Mouse (Mus musculus) liver, adult 2 months (tissue): ENCODE measurements around the gene Olfr330. TPM values are rescaled to one million over a fixed set of nuclear protein-coding genes. Genes with fewer than 3 reads are reported as not detected.
"Not testable (repeated sequence)": the region's sequence is repeated elsewhere in the genome, so short reads cannot be mapped to it uniquely, and the experiment has no call there.

Experiments used
- DNase-seq: peaks from one replicate; pipeline ENCODE4 v3.0.0-alpha.2; 2011; ENCODE audit warnings: low read depth, low spot score; ENCODE audit errors: extremely low read depth
- H3K27ac ChIP-seq: fragments of 200-500 bp; replicated peaks from 2 replicates; pipeline ENCODE4 v1.5.1; 2012; ENCODE audit warnings: low read depth, mild to moderate bottlenecking, control low read depth, inconsistent platforms, low read length; ENCODE audit not compliant: insufficient read depth
- H3K27me3 ChIP-seq: fragments of 200-500 bp; 2 replicates; pipeline ENCODE4 v1.6.1; 2012; ENCODE audit warnings: mild to moderate bottlenecking, moderate library complexity, low read length, inconsistent platforms; ENCODE audit not compliant: control insufficient read depth, insufficient read depth
- H3K36me3 ChIP-seq: fragments of 200-500 bp; 2 replicates; pipeline ENCODE4 v1.6.1; 2012; ENCODE audit warnings: low read length, inconsistent platforms; ENCODE audit not compliant: control insufficient read depth, insufficient read depth
- H3K4me1 ChIP-seq: fragments of 200-500 bp; 2 replicates; pipeline ENCODE4 v1.6.1; 2011; ENCODE audit warnings: low read length; ENCODE audit not compliant: control insufficient read depth, insufficient read depth
- H3K4me3 ChIP-seq: fragments of 200-500 bp; 2 replicates; pipeline ENCODE4 v1.5.1; 2011; ENCODE audit warnings: low read depth, mild to moderate bottlenecking, control low read depth, low read length, moderate library complexity; ENCODE audit not compliant: insufficient read depth
- H3K79me2 ChIP-seq: fragments of 200-500 bp; 2 replicates; pipeline ENCODE4 v1.6.1; 2012; ENCODE audit warnings: inconsistent platforms, mild to moderate bottlenecking, low read length, moderate library complexity; ENCODE audit not compliant: control insufficient read depth, insufficient read depth
- H3K9ac ChIP-seq: fragments of 200-500 bp; 2 replicates; pipeline ENCODE4 v1.6.1; 2012; ENCODE audit warnings: low read depth, mild to moderate bottlenecking, control low read depth, inconsistent platforms, low read length
- CTCF ChIP-seq: fragments of 200-500 bp; IDR thresholded peaks from 2 replicates; pipeline ENCODE4 v1.5.1; 2011; ENCODE audit warnings: low read depth, low read length, control low read depth
- POLR2A ChIP-seq: fragments of 200-500 bp; IDR thresholded peaks from 2 replicates; pipeline ENCODE4 v1.6.1; 2011; ENCODE audit warnings: low read length, control low read depth; ENCODE audit not compliant: insufficient read depth; ENCODE audit errors: extremely low read depth
- WGBS: fragments of 180-500 bp; shearing (Covaris S2); methylation state at CpG from one replicate; pipeline ENCODE4 v1.1.7; 2018; 5-methylcytosine and 5-hydroxymethylcytosine counted together
- polyA plus RNA-seq: library from polyadenylated mRNA; depleted of rRNA; stranded (reverse); fragments of >200 nt; gene quantifications from 2 replicates; pipeline ENCODE4 v1.2.3, GENCODE M21; 2012; rRNA removed
- total RNA-seq: library from RNA; depleted of rRNA; stranded (reverse); fragments of >200 nt; gene quantifications from 2 replicates; pipeline ENCODE4 v1.2.3, GENCODE M21; 2014; rRNA removed

The Olfr330 gene
- total and polyA plus RNA-seq, 2 experiments = not detected

DNA sequence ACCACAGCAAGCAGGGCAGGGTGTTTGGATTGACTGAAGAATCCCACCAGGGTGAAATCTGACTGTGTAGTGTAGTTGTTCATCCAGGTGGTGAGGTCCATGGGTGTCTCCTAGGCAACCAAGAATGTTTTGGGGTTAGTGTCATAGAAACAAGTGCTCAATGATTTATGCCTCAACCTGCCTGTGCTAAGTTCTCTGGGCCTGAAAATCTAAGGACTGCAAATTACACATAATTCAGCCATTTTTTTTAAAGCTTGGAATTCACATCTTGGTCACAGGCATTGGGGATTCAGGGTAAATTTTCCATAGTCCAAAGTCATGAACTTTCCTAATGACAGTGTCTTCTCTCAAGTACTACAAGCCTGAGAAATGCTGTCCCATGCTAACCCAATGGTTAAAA lies 32.2 kb downstream of the Olfr330 start, which contains the start of gene Olfr331:
TSS of gene Olfr331 (minus strand) at position 101 of the 400 bp plus-strand sequence.
- H3K9ac ChIP-seq, H3K4me1 ChIP-seq, H3K79me2 ChIP-seq, H3K36me3 ChIP-seq, H3K27ac ChIP-seq, H3K27me3 ChIP-seq, DNase-seq, H3K4me3 ChIP-seq: not testable (repeated sequence)

DNA sequence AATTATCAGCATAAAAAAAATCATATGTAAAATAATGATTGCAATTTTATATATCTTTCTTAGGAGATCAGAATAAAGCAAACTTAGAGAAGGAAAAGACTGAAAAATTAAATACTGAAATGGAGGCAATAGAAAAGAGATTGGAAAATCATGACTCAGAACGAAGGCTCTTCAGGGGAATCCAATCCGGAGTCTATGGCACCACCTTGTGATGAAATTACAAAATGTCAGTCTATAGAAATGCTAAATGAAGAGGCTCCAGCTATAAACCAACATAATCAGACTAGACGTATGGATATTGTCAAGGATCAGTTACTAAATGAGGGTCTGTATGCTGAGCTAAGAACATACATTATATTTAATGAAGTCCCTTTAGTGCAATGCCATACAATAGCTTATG lies 35.3 kb downstream of the Olfr330 start:
- H3K27me3 ChIP-seq = no peaks in the 10 kb centered on the region
- H3K27ac ChIP-seq = no peak overlapping the region
- DNase-seq = no peak
- H3K4me3 ChIP-seq = no peak overlapping the region
- no peaks in the 10 kb centered on the region for H3K4me1 ChIP-seq
- TF ChIP-seq POLR2A = no peak
- TF ChIP-seq CTCF = no peak
- no peak overlapping the region for H3K9ac ChIP-seq
- WGBS = 51% methylated on average over 3 of the region's 3 CpGs
- H3K36me3 ChIP-seq = no peaks in the 10 kb centered on the region
- H3K79me2 ChIP-seq = no peaks in the 10 kb centered on the region

DNA sequence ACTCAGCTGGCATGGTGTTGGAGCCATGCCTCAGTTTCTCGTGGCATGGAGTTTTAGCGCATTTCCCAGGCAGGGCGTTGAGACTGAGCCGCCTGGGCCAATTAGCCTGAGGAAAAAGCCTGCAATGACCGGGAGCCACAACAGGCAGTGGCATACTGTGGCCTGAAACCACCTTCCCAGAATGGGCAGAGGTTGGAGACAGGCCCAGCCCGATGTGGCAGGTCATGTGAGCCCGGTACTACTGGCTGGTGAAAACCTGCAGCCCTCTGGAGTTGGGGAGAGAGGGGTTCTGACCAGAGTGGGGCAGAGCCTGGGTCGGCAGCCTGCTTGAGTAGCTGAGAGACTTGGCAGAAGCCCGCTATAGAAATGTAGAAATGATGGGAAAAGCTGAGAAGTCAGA lies 35.9 kb downstream of the Olfr330 start:
- no peaks in the 10 kb centered on the region for H3K27me3 ChIP-seq

DNA sequence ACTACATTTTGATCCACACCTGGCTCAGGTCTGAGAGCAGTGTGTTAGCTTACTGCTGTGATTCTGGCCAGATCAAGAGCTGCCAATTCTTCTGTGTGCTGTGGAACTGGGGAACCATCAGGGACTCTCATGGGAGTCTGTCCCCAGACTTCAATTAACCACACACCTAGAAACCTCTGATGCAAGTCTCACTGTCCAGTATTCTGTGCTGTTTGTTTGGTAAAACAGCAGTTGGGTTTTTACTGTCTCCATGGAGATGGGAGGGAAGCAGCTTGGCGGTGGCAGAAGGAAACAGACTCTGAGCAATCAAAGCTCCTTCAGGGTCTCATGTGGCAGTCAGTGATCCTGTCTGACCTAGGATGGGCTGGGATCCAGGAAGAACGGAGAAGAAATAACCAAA lies 42.2 kb downstream of the Olfr330 start, which contains the start of gene Olfr332:
TSS of gene Olfr332 (minus strand) at position 101 of the 400 bp plus-strand sequence.
- Histone ChIP-seq H3K36me3 (no peaks in the 10 kb centered on the region), H3K79me2 (no peaks in the 10 kb centered on the region), H3K9ac (no peak within 1 kb of the TSS), H3K4me3 (no peak within 1 kb of the TSS), H3K27me3 (peaks cover 2% of the 10 kb centered on the region; the same call in 1 of the 2 replicates), H3K27ac (no peak within 1 kb of the TSS), H3K4me1 (no peaks in the 10 kb centered on the region)
- no peak for DNase-seq
- 83% methylated on average over 2 of the region's 2 CpGs for WGBS
- TF ChIP-seq POLR2A (no peak), CTCF (no peak)

More for the DNA sequence above, 35.9 kb downstream of the Olfr330 start:
- no peak overlapping the region for H3K4me3 ChIP-seq
- TF ChIP-seq CTCF = no peak
- TF ChIP-seq POLR2A = no peak
- no peak for DNase-seq
- no peaks in the 10 kb centered on the region for H3K36me3 ChIP-seq
- H3K4me1 ChIP-seq = no peaks in the 10 kb centered on the region
- 87% methylated on average over 9 of the region's 9 CpGs for WGBS
- H3K9ac ChIP-seq = no peak overlapping the region
- H3K79me2 ChIP-seq = no peaks in the 10 kb centered on the region
- no peak overlapping the region for H3K27ac ChIP-seq

Other genes starting within 250 kb of the Olfr330 start
- 2.3 and 3.0 TPM in 2 replicates for gene Zfp692, start 227.8 kb downstream of the Olfr330 start, total RNA-seq
- gene Zfp692, start 227.8 kb downstream of the Olfr330 start, polyA plus RNA-seq = 5.9 and 8.9 TPM in 2 replicates
- gene Zfp672, start 204.5 kb downstream of the Olfr330 start, total RNA-seq = 20.7 and 23.8 TPM in 2 replicates
- 14.9 and 18.6 TPM in 2 replicates for gene Zfp672, start 204.5 kb downstream of the Olfr330 start, polyA plus RNA-seq
- 8.9 and 10.3 TPM in 2 replicates for gene Sh3bp5l, start 204.1 kb downstream of the Olfr330 start, total RNA-seq
- 15.8 and 19.6 TPM in 2 replicates for gene Sh3bp5l, start 204.1 kb downstream of the Olfr330 start, polyA plus RNA-seq
- gene Lypd8, start 155.8 kb downstream of the Olfr330 start, total RNA-seq = not detected in 2 replicates
- 2.6 and 4.0 TPM in 2 replicates for gene Lypd8, start 155.8 kb downstream of the Olfr330 start, polyA plus RNA-seq
- gene 1810065E05Rik, start 113.7 kb downstream of the Olfr330 start, total RNA-seq = not detected in 2 replicates
- gene 1810065E05Rik, start 113.7 kb downstream of the Olfr330 start, polyA plus RNA-seq = 0.22 TPM in 1 of 2 replicates, not detected in the other
- not detected in 2 replicates for gene Gm12253, start 102.3 kb downstream of the Olfr330 start, total RNA-seq
- not detected in 2 replicates for gene Gm12253, start 102.3 kb downstream of the Olfr330 start, polyA plus RNA-seq
- not detected in 2 replicates for gene Lypd9, start 81.9 kb downstream of the Olfr330 start, total RNA-seq
- not detected in 2 replicates for gene Lypd9, start 81.9 kb downstream of the Olfr330 start, polyA plus RNA-seq
- gene Olfr30, start 72.6 kb downstream of the Olfr330 start, total RNA-seq = not detected in 2 replicates
- not detected in 2 replicates for gene Olfr30, start 72.6 kb downstream of the Olfr330 start, polyA plus RNA-seq
- not detected in 2 replicates for gene Olfr332, start 42.3 kb downstream of the Olfr330 start, total RNA-seq
- not detected in 2 replicates for gene Olfr332, start 42.3 kb downstream of the Olfr330 start, polyA plus RNA-seq
- not detected in 2 replicates for gene Olfr331, start 32.3 kb downstream of the Olfr330 start, total RNA-seq
- gene Olfr331, start 32.3 kb downstream of the Olfr330 start, polyA plus RNA-seq = not detected in 2 replicates
- not detected in 2 replicates for gene Olfr329-ps, start 11.6 kb upstream of the Olfr330 start, total RNA-seq
- not detected in 2 replicates for gene Olfr329-ps, start 11.6 kb upstream of the Olfr330 start, polyA plus RNA-seq
- gene Olfr328, start 20.8 kb upstream of the Olfr330 start, total RNA-seq = 0.07 TPM in 1 of 2 replicates, not detected in the other
- gene Olfr328, start 20.8 kb upstream of the Olfr330 start, polyA plus RNA-seq = not detected in 2 replicates
- not detected in 2 replicates for gene Olfr224, start 35.7 kb upstream of the Olfr330 start, total RNA-seq
- gene Olfr224, start 35.7 kb upstream of the Olfr330 start, polyA plus RNA-seq = not detected in 2 replicates
- gene Olfr325, start 42.9 kb upstream of the Olfr330 start, total RNA-seq = not detected in 2 replicates
- gene Olfr325, start 42.9 kb upstream of the Olfr330 start, polyA plus RNA-seq = not detected in 2 replicates
- gene Olfr324, start 60.3 kb upstream of the Olfr330 start, total RNA-seq = not detected in 2 replicates
- gene Olfr324, start 60.3 kb upstream of the Olfr330 start, polyA plus RNA-seq = not detected in 2 replicates
- 0.27 TPM in 1 of 2 replicates, not detected in the other for gene 2210407C18Rik, start 81.2 kb upstream of the Olfr330 start, total RNA-seq
- not detected in 2 replicates for gene 2210407C18Rik, start 81.2 kb upstream of the Olfr330 start, polyA plus RNA-seq
- not detected in 2 replicates for gene Olfr323, start 95.7 kb upstream of the Olfr330 start, total RNA-seq
- not detected in 2 replicates for gene Olfr323, start 95.7 kb upstream of the Olfr330 start, polyA plus RNA-seq
- gene Trim58, start 105.6 kb upstream of the Olfr330 start, total RNA-seq = not detected in 2 replicates
- not detected in 2 replicates for gene Trim58, start 105.6 kb upstream of the Olfr330 start, polyA plus RNA-seq
- gene Olfr322, start 123.9 kb upstream of the Olfr330 start, total RNA-seq = not detected in 2 replicates
- not detected in 2 replicates for gene Olfr322, start 123.9 kb upstream of the Olfr330 start, polyA plus RNA-seq
- not detected in 2 replicates for gene Olfr320, start 146.3 kb upstream of the Olfr330 start, total RNA-seq
- gene Olfr320, start 146.3 kb upstream of the Olfr330 start, polyA plus RNA-seq = not detected in 2 replicates
- gene Olfr319, start 164.3 kb upstream of the Olfr330 start, total RNA-seq = not detected in 2 replicates
- gene Olfr319, start 164.3 kb upstream of the Olfr330 start, polyA plus RNA-seq = not detected in 2 replicates
- gene Olfr318, start 189.2 kb upstream of the Olfr330 start, total RNA-seq = not detected in 2 replicates
- gene Olfr318, start 189.2 kb upstream of the Olfr330 start, polyA plus RNA-seq = not detected in 2 replicates
- gene Olfr317, start 204.4 kb upstream of the Olfr330 start, total RNA-seq = not detected in 2 replicates
- not detected in 2 replicates for gene Olfr317, start 204.4 kb upstream of the Olfr330 start, polyA plus RNA-seq
- not detected in 2 replicates for gene Olfr316, start 217.9 kb upstream of the Olfr330 start, total RNA-seq
- not detected in 2 replicates for gene Olfr316, start 217.9 kb upstream of the Olfr330 start, polyA plus RNA-seq
- gene Olfr315, start 238.4 kb upstream of the Olfr330 start, total RNA-seq = not detected in 2 replicates
- gene Olfr315, start 238.4 kb upstream of the Olfr330 start, polyA plus RNA-seq = not detected in 2 replicates
- gene Olfr314, start 248.1 kb upstream of the Olfr330 start, total RNA-seq = not detected in 2 replicates
- not detected in 2 replicates for gene Olfr314, start 248.1 kb upstream of the Olfr330 start, polyA plus RNA-seq